Mouse (Mus musculus): ENCODE results near the gene Hpgd. TPM values are rescaled to one million over a fixed set of nuclear protein-coding genes. Genes with fewer than 3 reads are reported as not detected.

Hpgd gene
- total and polyA plus RNA-seq, 2 experiments, result 59.8 to 368 TPM

GRCm38 (mm10) chr8:56304595-56304994 is 10.2 kb downstream of the Hpgd start:
- WGBS, result 38% methylated on average over 7 of the region's 7 CpGs
- no peaks in the 10 kb centered on the region for H3K27me3 ChIP-seq (ENCODE audit: control insufficient read depth, insufficient read depth, low read length)
- TF ChIP-seq POLR2A (IDR thresholded peaks at IDR 0.05; ENCODE audit: extremely low read depth, insufficient read depth, low read length), result no peak
- TF ChIP-seq CTCF (IDR thresholded peaks at IDR 0.05; ENCODE audit: low read depth, low read length), result no peak
- no peak overlapping the region for H3K9ac ChIP-seq (ENCODE audit: low read depth, low read length)
- no peak overlapping the region for H3K27ac ChIP-seq (replicated peaks; ENCODE audit: insufficient read depth, low read depth, low read length)
- H3K79me2 ChIP-seq (ENCODE audit: control insufficient read depth, insufficient read depth, low read length), result no peaks in the 10 kb centered on the region; the same call in 1 of the 2 replicates
- peak; percentile 69 for DNase-seq (ENCODE audit: extremely low read depth, low read depth, low spot score)
- no peak overlapping the region for H3K4me3 ChIP-seq (ENCODE audit: insufficient read depth, low read depth, low read length)
- no peaks in the 10 kb centered on the region; the same call in 1 of the 2 replicates for H3K4me1 ChIP-seq (ENCODE audit: control insufficient read depth, insufficient read depth, low read length)
- peaks cover 30% of the 10 kb centered on the region for H3K36me3 ChIP-seq (ENCODE audit: control insufficient read depth, insufficient read depth, low read length)

- Histone ChIP-seq H3K4me1 (ENCODE audit: control insufficient read depth, insufficient read depth, low read length) (0 out of 2 replicates have a peak, but pooled peaks cover 2% of the 10 kb centered on the region), H3K27me3 (ENCODE audit: control insufficient read depth, insufficient read depth, low read length) (no peaks in the 10 kb centered on the region), H3K79me2 (ENCODE audit: control insufficient read depth, insufficient read depth, low read length) (no peaks in the 10 kb centered on the region; the same call in 1 of the 2 replicates), H3K36me3 (ENCODE audit: control insufficient read depth, insufficient read depth, low read length) (peaks cover 45% of the 10 kb centered on the region), H3K27ac (replicated peaks; ENCODE audit: insufficient read depth, low read depth, low read length) (no peak overlapping the region), H3K9ac (ENCODE audit: low read depth, low read length) (no peak overlapping the region), H3K4me3 (ENCODE audit: insufficient read depth, low read depth, low read length) (no peak overlapping the region)
- TF ChIP-seq POLR2A (IDR thresholded peaks at IDR 0.05; ENCODE audit: extremely low read depth, insufficient read depth, low read length) (no peak), CTCF (IDR thresholded peaks at IDR 0.05; ENCODE audit: low read depth, low read length) (no peak)
- DNase-seq (ENCODE audit: extremely low read depth, low read depth, low spot score), result peak; percentile 50
- WGBS, result 92% methylated on average over 2 of the region's 2 CpGs
Measured at GRCm38 (mm10) chr8:56313622-56314021, 19.2 kb downstream of the Hpgd start.

DNA sequence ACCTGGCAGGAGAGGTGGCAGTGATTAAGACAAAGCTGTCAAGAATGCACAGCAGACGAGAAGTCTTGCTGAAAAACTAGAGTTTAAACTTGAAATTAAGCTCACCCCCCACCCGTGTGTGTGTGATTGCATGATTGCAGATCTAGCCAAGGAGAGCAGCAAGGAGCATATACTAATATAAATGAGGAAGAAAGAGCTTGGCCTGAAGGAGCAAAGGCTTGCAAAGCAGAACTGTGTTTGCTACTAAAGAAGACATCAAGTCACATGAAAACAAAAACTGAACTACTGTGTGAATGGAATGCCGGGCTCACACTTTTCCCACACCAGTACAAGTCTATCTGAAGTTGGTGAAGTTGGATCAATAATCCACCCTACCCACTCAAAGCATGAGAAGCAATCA is 20.8 kb downstream of the Hpgd start:
- H3K4me3 ChIP-seq (ENCODE audit: insufficient read depth, low read depth, low read length), result no peak overlapping the region
- no peak for TF ChIP-seq CTCF (IDR thresholded peaks at IDR 0.05; ENCODE audit: low read depth, low read length)
- no peak for TF ChIP-seq POLR2A (IDR thresholded peaks at IDR 0.05; ENCODE audit: extremely low read depth, insufficient read depth, low read length)
- no peak overlapping the region for H3K9ac ChIP-seq (ENCODE audit: low read depth, low read length)
- no peaks in the 10 kb centered on the region for H3K27me3 ChIP-seq (ENCODE audit: control insufficient read depth, insufficient read depth, low read length)
- WGBS, result 79% methylated on average over 3 of the region's 3 CpGs
- H3K4me1 ChIP-seq (ENCODE audit: control insufficient read depth, insufficient read depth, low read length), result 0 out of 2 replicates have a peak, but pooled peaks cover under 1% of the 10 kb centered on the region
- no peak overlapping the region for H3K27ac ChIP-seq (replicated peaks; ENCODE audit: insufficient read depth, low read depth, low read length)
- DNase-seq (ENCODE audit: extremely low read depth, low read depth, low spot score), result no peak
- H3K36me3 ChIP-seq (ENCODE audit: control insufficient read depth, insufficient read depth, low read length), result peaks cover 49% of the 10 kb centered on the region
- no peaks in the 10 kb centered on the region; the same call in 1 of the 2 replicates for H3K79me2 ChIP-seq (ENCODE audit: control insufficient read depth, insufficient read depth, low read length)

DNA sequence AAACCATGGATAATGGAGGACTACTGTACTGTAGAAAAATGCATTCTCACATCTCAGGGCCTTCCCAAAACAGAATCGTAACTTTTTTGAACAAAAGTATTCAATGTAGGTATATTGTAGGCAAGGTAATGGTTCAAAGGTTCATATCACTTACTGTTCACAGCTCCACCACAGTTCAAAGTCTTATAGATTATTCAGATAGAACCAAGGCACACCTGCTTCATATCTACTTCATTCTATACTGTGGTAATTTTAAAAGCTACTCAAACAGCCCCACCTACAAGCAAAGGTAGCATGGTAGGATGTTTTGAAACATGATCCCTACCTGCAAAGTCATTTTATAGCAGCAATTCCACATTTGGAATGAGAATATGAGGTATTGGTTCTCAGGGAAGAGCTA is 28.9 kb downstream of the Hpgd start:
- no peak overlapping the region for H3K27ac ChIP-seq (replicated peaks; ENCODE audit: insufficient read depth, low read depth, low read length)
- no peaks in the 10 kb centered on the region for H3K79me2 ChIP-seq (ENCODE audit: control insufficient read depth, insufficient read depth, low read length)
- no peaks in the 10 kb centered on the region for H3K4me1 ChIP-seq (ENCODE audit: control insufficient read depth, insufficient read depth, low read length)
- no peak overlapping the region for H3K9ac ChIP-seq (ENCODE audit: low read depth, low read length)
- H3K4me3 ChIP-seq (ENCODE audit: insufficient read depth, low read depth, low read length), result no peak overlapping the region
- H3K27me3 ChIP-seq (ENCODE audit: control insufficient read depth, insufficient read depth, low read length), result no peaks in the 10 kb centered on the region
- peaks cover 12% of the 10 kb centered on the region for H3K36me3 ChIP-seq (ENCODE audit: control insufficient read depth, insufficient read depth, low read length)
- 68% methylated on average over 1 of the region's 1 CpGs for WGBS
- TF ChIP-seq POLR2A (IDR thresholded peaks at IDR 0.05; ENCODE audit: extremely low read depth, insufficient read depth, low read length) (no peak), CTCF (IDR thresholded peaks at IDR 0.05; ENCODE audit: low read depth, low read length) (no peak)
- no peak for DNase-seq (ENCODE audit: extremely low read depth, low read depth, low spot score)

GRCm38 (mm10) chr8:56327709-56328108 is 33.3 kb downstream of the Hpgd start:
- Histone ChIP-seq H3K4me1 (ENCODE audit: control insufficient read depth, insufficient read depth, low read length) (no peaks in the 10 kb centered on the region), H3K4me3 (ENCODE audit: insufficient read depth, low read depth, low read length) (no peak overlapping the region), H3K27ac (replicated peaks; ENCODE audit: insufficient read depth, low read depth, low read length) (no peak overlapping the region), H3K36me3 (ENCODE audit: control insufficient read depth, insufficient read depth, low read length) (no peaks in the 10 kb centered on the region), H3K27me3 (ENCODE audit: control insufficient read depth, insufficient read depth, low read length) (no peaks in the 10 kb centered on the region), H3K79me2 (ENCODE audit: control insufficient read depth, insufficient read depth, low read length) (no peaks in the 10 kb centered on the region), H3K9ac (ENCODE audit: low read depth, low read length) (no peak overlapping the region)
- TF ChIP-seq CTCF (IDR thresholded peaks at IDR 0.05; ENCODE audit: low read depth, low read length) (no peak), POLR2A (IDR thresholded peaks at IDR 0.05; ENCODE audit: extremely low read depth, insufficient read depth, low read length) (no peak)
- no peak for DNase-seq (ENCODE audit: extremely low read depth, low read depth, low spot score)
- 82% methylated on average over 3 of the region's 3 CpGs for WGBS

- no peak for TF ChIP-seq CTCF (IDR thresholded peaks at IDR 0.05; ENCODE audit: low read depth, low read length)
- no peak for TF ChIP-seq POLR2A (IDR thresholded peaks at IDR 0.05; ENCODE audit: extremely low read depth, insufficient read depth, low read length)
- Histone ChIP-seq H3K9ac (ENCODE audit: low read depth, low read length) (no peak overlapping the region), H3K4me3 (ENCODE audit: insufficient read depth, low read depth, low read length) (no peak overlapping the region), H3K79me2 (ENCODE audit: control insufficient read depth, insufficient read depth, low read length) (no peaks in the 10 kb centered on the region), H3K4me1 (ENCODE audit: control insufficient read depth, insufficient read depth, low read length) (no peaks in the 10 kb centered on the region), H3K36me3 (ENCODE audit: control insufficient read depth, insufficient read depth, low read length) (no peaks in the 10 kb centered on the region), H3K27ac (replicated peaks; ENCODE audit: insufficient read depth, low read depth, low read length) (no peak overlapping the region), H3K27me3 (ENCODE audit: control insufficient read depth, insufficient read depth, low read length) (no peaks in the 10 kb centered on the region)
- DNase-seq (ENCODE audit: extremely low read depth, low read depth, low spot score), result no peak
- WGBS, result 84% methylated on average over 3 of the region's 3 CpGs
Measured at GRCm38 (mm10) chr8:56328130-56328542, 33.8 kb downstream of the Hpgd start.

All from liver, adult 2 months (tissue).